Mouse (Mus musculus) erythroblast, embryonic 14.5 days (primary cell): ENCODE measurements around the gene Kcnab1. TPM values are rescaled to one million over a fixed set of nuclear protein-coding genes. Genes with fewer than 3 reads are reported as not detected.
"Not testable (repeated sequence)": the region's sequence is repeated elsewhere in the genome, so short reads cannot be mapped to it uniquely, and the experiment has no call there.

ENCODE experiments used
- H3K27me3 ChIP-seq: 2 replicates; pipeline ENCODE4 v1.6.1; 2012; ENCODE audit warnings: inconsistent platforms; ENCODE audit not compliant: control insufficient read depth
- H3K36me3 ChIP-seq: 2 replicates; pipeline ENCODE4 v1.6.1; 2012; ENCODE audit warnings: mild to moderate bottlenecking, inconsistent platforms; ENCODE audit not compliant: control insufficient read depth
- H3K4me1 ChIP-seq: 2 replicates; pipeline ENCODE4 v1.6.1; 2012; ENCODE audit warnings: inconsistent platforms; ENCODE audit not compliant: control insufficient read depth
- H3K4me3 ChIP-seq: replicated peaks from 2 replicates; pipeline ENCODE3; 2012; ENCODE audit warnings: moderate library complexity, mild to moderate bottlenecking, inconsistent platforms
- H3K9me3 ChIP-seq: 2 replicates; pipeline ENCODE4 v1.6.1; 2012; ENCODE audit warnings: low read length, inconsistent platforms, mixed read lengths; ENCODE audit not compliant: control insufficient read depth
- GATA1 ChIP-seq: IDR thresholded peaks from 2 replicates; pipeline ENCODE4 v1.6.1; 2012; ENCODE audit warnings: low read length, inconsistent platforms, mixed read lengths
- TAL1 ChIP-seq: IDR thresholded peaks from 3 replicates; pipeline ENCODE4 v1.6.1; 2012; ENCODE audit warnings: low read length, inconsistent platforms, mixed read lengths
- polyA plus RNA-seq: library from polyadenylated mRNA; stranded (reverse); fragments of >175 nt; gene quantifications from 2 replicates; pipeline ENCODE4 v1.2.3, GENCODE M21; 2012

Gene Kcnab1
- polyA plus RNA-seq, 1 experiment: not detected

DNA sequence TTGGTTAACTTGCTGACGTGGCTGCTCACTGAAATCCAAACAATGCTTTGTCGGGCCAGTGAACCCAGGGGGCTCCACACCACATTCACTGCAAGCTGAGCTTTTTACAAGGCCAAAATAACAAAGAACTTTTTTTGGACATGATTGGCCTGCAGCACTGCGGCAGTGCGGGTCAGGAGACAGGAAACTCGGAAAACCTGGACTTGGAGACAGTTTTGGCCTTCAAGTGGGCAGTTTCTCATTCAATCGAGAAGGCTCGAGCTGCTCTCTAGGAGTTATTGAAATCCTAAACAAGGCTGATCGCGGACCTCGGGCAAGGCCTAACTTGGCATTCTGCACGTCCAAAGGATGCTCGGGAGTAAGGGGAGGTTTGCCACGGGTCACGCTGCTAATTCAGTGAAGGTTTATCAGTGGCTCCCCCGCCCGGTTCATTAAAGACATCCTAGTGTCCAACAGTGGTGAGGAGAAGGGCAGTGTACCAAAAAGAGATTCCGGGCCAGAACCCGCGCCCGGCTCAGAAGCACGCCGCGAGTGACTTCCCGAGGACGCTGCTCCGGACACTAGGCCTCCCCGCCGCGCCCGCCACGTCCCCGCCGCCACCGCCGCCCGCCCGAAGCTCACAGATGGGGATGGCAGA lies 282.7 kb downstream of the Kcnab1 start:
- no peaks in the 10 kb centered on the region for H3K9me3 ChIP-seq
- peaks cover 16% of the 10 kb centered on the region for H3K4me1 ChIP-seq
- TF ChIP-seq TAL1 (no peak), GATA1 (no peak)
- no peaks in the 10 kb centered on the region for H3K27me3 ChIP-seq
- peak overlapping the region; percentile 92 for H3K4me3 ChIP-seq
- peaks cover 33% of the 10 kb centered on the region for H3K36me3 ChIP-seq

GRCm38 (mm10) chr3:65392421-65392817 lies 283.2 kb downstream of the Kcnab1 start, which contains the start of gene Ssr3:
Gene Ssr3, minus strand, starts transcription at chr3:65392623.
- TF ChIP-seq GATA1 (no peak), TAL1 (no peak)

DNA sequence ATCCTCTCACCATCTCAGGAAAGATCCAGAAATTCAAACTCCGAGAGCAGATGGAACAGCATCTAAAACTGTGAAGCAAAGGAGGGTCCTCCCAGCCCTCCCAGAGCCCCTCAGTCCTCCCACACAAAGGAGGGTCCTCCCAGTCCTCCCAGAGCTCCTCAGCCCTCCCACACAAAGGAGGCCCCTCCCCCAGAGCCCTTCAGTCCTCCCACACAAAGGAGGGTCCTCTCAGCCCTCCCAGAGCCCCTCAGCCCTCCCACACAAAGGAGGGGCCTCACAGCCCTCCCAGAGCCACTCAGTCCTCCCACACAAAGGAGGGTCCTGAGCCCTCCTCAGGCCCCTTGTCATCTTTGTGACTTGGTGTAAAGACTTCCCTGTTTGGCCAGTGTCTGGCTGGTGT lies 285.9 kb downstream of the Kcnab1 start:
- not testable (repeated sequence) for H3K4me3 ChIP-seq, H3K36me3 ChIP-seq, H3K9me3 ChIP-seq, H3K27me3 ChIP-seq
- peaks cover 16% of the 10 kb centered on the region for H3K4me1 ChIP-seq

More at GRCm38 (mm10) chr3:65392421-65392817, 283.2 kb downstream of the Kcnab1 start, which contains the start of gene Ssr3:
- Histone ChIP-seq H3K4me3 (peak within 1 kb of the TSS; percentile 92), H3K4me1 (peaks cover 16% of the 10 kb centered on the region), H3K9me3 (no peaks in the 10 kb centered on the region), H3K27me3 (no peaks in the 10 kb centered on the region), H3K36me3 (peaks cover 28% of the 10 kb centered on the region)

DNA sequence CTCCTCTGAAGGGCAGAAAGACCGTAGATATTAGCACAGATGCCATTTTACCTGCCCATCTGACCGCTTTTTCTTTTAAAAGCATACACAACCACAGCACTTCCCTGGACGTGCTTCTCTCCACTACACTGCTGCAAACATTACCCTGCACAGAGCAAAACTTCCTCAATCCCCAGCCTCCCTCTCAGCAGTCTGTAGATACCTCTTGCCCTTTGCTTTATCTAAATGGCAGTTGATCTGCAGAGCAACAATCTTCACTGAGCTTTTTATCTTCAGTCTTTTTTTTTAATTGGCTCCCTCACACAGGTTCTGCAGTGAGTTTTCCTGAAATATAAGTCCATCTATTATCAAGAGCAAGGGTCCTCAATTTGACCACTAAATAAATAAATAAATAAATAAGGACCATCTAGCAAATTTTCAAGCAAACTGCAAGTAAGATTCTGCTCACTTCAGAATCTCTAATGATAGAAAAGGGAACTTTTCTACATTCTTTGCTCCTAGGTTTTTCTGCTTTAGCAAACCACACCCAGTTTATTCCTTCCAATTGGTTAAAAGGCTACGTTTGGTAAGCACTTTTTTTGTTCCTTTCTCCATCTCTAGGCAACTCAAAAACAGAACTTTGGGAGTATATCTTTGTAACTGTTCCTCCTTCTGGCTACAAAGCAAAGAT lies 287.8 kb downstream of the Kcnab1 start:
- Histone ChIP-seq H3K4me3 (no peak overlapping the region), H3K27me3 (no peaks in the 10 kb centered on the region), H3K36me3 (no peaks in the 10 kb centered on the region), H3K4me1 (peaks cover 6% of the 10 kb centered on the region), H3K9me3 (no peaks in the 10 kb centered on the region)
- TF ChIP-seq GATA1 (no peak), TAL1 (no peak)

- no peak for TF ChIP-seq TAL1
- TF ChIP-seq GATA1: no peak
- no peaks in the 10 kb centered on the region for H3K36me3 ChIP-seq
- no peak overlapping the region for H3K4me3 ChIP-seq
- no peaks in the 10 kb centered on the region for H3K9me3 ChIP-seq
- H3K4me1 ChIP-seq: peaks cover 5% of the 10 kb centered on the region
- no peaks in the 10 kb centered on the region for H3K27me3 ChIP-seq
Measured at GRCm38 (mm10) chr3:65397566-65397965, 288.4 kb downstream of the Kcnab1 start.

GRCm38 (mm10) chr3:65405781-65406180 lies 296.6 kb downstream of the Kcnab1 start:
- no peaks in the 10 kb centered on the region for H3K27me3 ChIP-seq
- H3K4me3 ChIP-seq: no peak overlapping the region
- no peak for TF ChIP-seq GATA1
- no peak for TF ChIP-seq TAL1
- no peaks in the 10 kb centered on the region for H3K4me1 ChIP-seq
- H3K36me3 ChIP-seq: no peaks in the 10 kb centered on the region
- no peaks in the 10 kb centered on the region for H3K9me3 ChIP-seq

DNA sequence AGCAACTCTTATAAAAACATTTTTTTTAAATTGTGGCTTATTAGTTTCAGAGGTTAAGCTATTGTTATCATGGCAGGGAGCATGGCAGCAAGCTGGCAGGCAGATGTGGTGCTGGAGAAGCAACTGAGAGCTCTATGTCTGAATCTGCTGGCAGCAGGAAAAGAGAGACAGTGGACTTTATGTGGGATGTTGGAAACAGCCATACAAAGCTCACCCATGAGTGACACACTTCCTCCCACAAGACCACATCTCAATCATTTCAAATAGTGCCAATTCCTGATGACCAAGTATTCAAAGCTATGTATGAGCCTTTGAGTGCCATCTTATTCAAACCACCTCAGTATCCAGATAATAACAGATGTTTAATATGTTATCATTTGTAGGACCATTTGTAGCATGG lies 298.7 kb downstream of the Kcnab1 start:
- H3K9me3 ChIP-seq: no peaks in the 10 kb centered on the region; the same call in 1 of the 2 replicates
- H3K4me3 ChIP-seq: no peak overlapping the region
- H3K4me1 ChIP-seq: no peaks in the 10 kb centered on the region
- no peak for TF ChIP-seq GATA1
- no peak for TF ChIP-seq TAL1
- no peaks in the 10 kb centered on the region for H3K27me3 ChIP-seq
- H3K36me3 ChIP-seq: no peaks in the 10 kb centered on the region

DNA sequence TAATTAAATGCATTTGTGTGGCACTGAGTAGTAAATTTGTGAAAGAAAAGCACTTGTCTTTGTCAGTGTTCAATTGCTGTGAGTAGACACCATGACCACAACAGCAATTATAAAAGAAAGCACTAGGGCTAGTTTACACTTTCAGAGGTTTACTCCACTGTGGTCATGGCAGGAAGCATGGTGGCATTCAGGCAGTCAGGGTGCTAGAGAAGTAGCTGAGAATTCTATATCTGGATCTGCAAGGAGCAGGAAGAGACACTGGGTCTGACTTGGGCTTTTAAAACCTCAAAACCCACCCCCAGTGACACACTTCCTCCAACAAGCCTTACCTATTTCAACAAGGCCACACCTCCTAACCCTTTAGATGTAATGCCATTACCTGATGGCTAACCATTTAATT lies 307.4 kb downstream of the Kcnab1 start:
- TF ChIP-seq GATA1 (no peak), TAL1 (no peak)
- no peaks in the 10 kb centered on the region; the same call in 1 of the 2 replicates for H3K9me3 ChIP-seq
- H3K36me3 ChIP-seq: no peaks in the 10 kb centered on the region
- H3K27me3 ChIP-seq: no peaks in the 10 kb centered on the region
- H3K4me1 ChIP-seq: no peaks in the 10 kb centered on the region
- H3K4me3 ChIP-seq: no peak overlapping the region

GRCm38 (mm10) chr3:65417913-65418594 lies 308.9 kb downstream of the Kcnab1 start:
- TF ChIP-seq TAL1 (no peak), GATA1 (no peak)
- Histone ChIP-seq H3K36me3 (no peaks in the 10 kb centered on the region), H3K27me3 (no peaks in the 10 kb centered on the region), H3K4me3 (no peak overlapping the region), H3K4me1 (no peaks in the 10 kb centered on the region), H3K9me3 (no peaks in the 10 kb centered on the region)
